Mouse (Mus musculus) lung, adult 2 months (tissue): ENCODE measurements around the gene Qdpr.

Source experiments
- CTCF ChIP-seq: fragments of 200-500 bp; IDR thresholded peaks from 2 replicates; pipeline ENCODE4 v1.5.1; 2011; ENCODE audit warnings: mild to moderate bottlenecking, low read length, control low read depth; ENCODE audit not compliant: insufficient read depth
- POLR2A ChIP-seq: fragments of 200-500 bp; IDR thresholded peaks from 2 replicates; pipeline ENCODE4 v1.6.1; 2011; ENCODE audit warnings: low read depth, mild to moderate bottlenecking, control low read depth, low read length, borderline replicate concordance; ENCODE audit errors: extremely low read depth

DNA sequence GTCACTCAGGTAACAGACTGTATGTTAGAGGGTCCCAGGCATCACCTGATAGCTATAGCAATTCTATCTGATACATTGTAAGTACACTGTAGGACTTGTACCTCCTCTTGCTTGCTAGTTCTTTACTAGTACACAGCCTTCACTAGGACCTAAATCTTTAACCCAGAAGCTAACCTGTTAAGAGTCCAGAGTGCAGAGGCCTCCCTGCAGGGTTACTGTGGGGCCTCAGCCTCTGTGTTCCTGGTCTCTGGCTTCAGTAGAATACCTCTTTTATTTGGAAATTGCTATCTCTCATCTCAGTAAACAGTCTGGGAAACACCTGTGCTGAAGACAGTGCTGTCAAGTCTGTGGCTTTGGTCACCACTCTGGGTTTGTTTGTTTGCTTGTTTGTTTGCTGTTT, 46.0 kb upstream of the Qdpr start:
- no peak for TF ChIP-seq CTCF
- no peak for TF ChIP-seq POLR2A
